Mouse (Mus musculus) liver, adult 2 months (tissue): ENCODE measurements around the gene Dlat.

Source experiments
- CTCF ChIP-seq: fragments of 200-500 bp; IDR thresholded peaks from 2 replicates; pipeline ENCODE4 v1.5.1; 2011; ENCODE audit warnings: low read depth, low read length, control low read depth
- POLR2A ChIP-seq: fragments of 200-500 bp; IDR thresholded peaks from 2 replicates; pipeline ENCODE4 v1.6.1; 2011; ENCODE audit warnings: low read length, control low read depth; ENCODE audit not compliant: insufficient read depth; ENCODE audit errors: extremely low read depth

GRCm38 (mm10) chr9:50695153-50695552 is 35.6 kb upstream of the Dlat start:
- TF ChIP-seq CTCF (no peak), POLR2A (no peak)
